ENCODE assay signal across 9 mouse cellular contexts in the genomic region with DNA sequence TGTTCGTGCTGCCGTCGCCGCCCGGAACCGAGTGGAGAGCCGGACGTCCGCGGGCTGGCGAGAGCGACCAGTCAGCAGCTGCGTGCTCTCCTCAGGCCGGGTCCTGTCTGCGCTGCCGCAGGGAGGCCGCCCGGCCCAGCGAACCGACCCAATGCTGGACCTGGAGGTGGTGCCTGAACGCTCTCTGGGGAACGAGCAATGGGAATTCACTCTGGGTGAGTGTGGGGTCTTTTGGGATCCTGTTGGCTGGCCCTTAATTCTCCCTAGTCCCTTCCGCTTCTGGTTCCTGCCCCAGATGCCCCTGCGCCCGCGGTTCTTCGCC. TPM values are rescaled to one million over a fixed set of nuclear protein-coding genes. Genes with fewer than 3 reads are reported as not detected.
DNase-seq lines count a peak whose midpoint lies in the region; ATAC-seq and TF ChIP-seq lines count a peak whose summit lies in the region.
"Had no signal": no experiment of that assay in that cellular context is flagged by ENCODE, and none has a peak within 500 bp of the region (broad histone marks: within the 10 kb centered on the region; RNA-seq: fewer than 3 reads in every experiment).

No protein-coding gene starts in this region.

- intact Hi-C loops in heart, postnatal 36 days (cut with DNase I), result loop anchor here (2.0 kb wide), 1 partner anchor 54 kb away; a partner anchor contains a TSS

- peak overlapping the region; percentile 91 for H3K4me3 ChIP-seq in heart, embryonic 10.5 days
- peak overlapping the region; percentile 83 to 99 (median 97) for H3K4me3 ChIP-seq in CH12.LX (replicated peaks in 1 of 3; ENCODE audit: low read depth in 2 of 3, low read length in 2 of 3, poor library complexity in 1 of 3)
- H3K4me3 ChIP-seq in forebrain, embryonic 16.5 days (replicated peaks; ENCODE audit: low read length), result peak overlapping the region; percentile 66
- H3K4me3 ChIP-seq in liver, embryonic 16.5 days (ENCODE audit: low read depth, low read length), result peak overlapping the region; percentile 95

- TF ChIP-seq RAD21 in CH12.LX (IDR thresholded peaks at IDR 0.05; ENCODE audit: low read depth, low read length), result no peak

- in situ Hi-C loops in CH12.LX (cut with MboI; ENCODE audit: low pct_ligation_motif_present, low pct_unique_long_range_greater_than_20kb, low sequenced_read_pairs), result loop anchor here (5.0 kb wide), 1 partner anchor 78 kb away; no protein-coding TSS in a partner anchor

- H3K27me3 ChIP-seq in heart, embryonic 10.5 days (ENCODE audit: insufficient read depth, poor library complexity, severe bottlenecking), result no peaks in the 10 kb centered on the region
- no peaks in the 10 kb centered on the region for H3K27me3 ChIP-seq in CH12.LX (replicated peaks)
- H3K27me3 ChIP-seq in forebrain, embryonic 16.5 days (replicated peaks; ENCODE audit: control insufficient read depth, insufficient read depth, low read length), result no peaks in the 10 kb centered on the region
- no peaks in the 10 kb centered on the region for H3K27me3 ChIP-seq in liver, embryonic 16.5 days (ENCODE audit: control insufficient read depth, insufficient read depth, low read depth, low read length)

- DNase-seq in heart, embryonic 10.5 days (ENCODE audit: low spot score), result no peak
- no peak for DNase-seq in heart, postnatal 36 days
- no peak for DNase-seq in CH12.LX (ENCODE audit: extremely low read depth)
- DNase-seq in frontal cortex, adult 2 months (ENCODE audit: extremely low spot score in 1 of 2, low spot score in 1 of 2), result no peak
- no peak for DNase-seq in cerebellum, adult 9-11 months
- no peak for DNase-seq in frontal cortex, postnatal 36 days (ENCODE audit: low spot score in 2 of 2)

- H3K4me2 ChIP-seq in CH12.LX (ENCODE audit: insufficient read depth, low read depth, poor library complexity, severe bottlenecking), result peak overlapping the region; percentile 78
- H3K4me2 ChIP-seq in forebrain, embryonic 16.5 days (ENCODE audit: low read length), result peak overlapping the region; percentile 90
- peak overlapping the region; percentile 81 for H3K4me2 ChIP-seq in liver, embryonic 16.5 days (ENCODE audit: low read depth, low read length)

- peaks cover 16% of the 10 kb centered on the region for H3K4me1 ChIP-seq in heart, embryonic 10.5 days
- peaks cover 3 to 20% of the 10 kb centered on the region in 2 experiments; a peak in 3 of 4 replicates for H3K4me1 ChIP-seq in CH12.LX (ENCODE audit: control insufficient read depth in 1 of 2, insufficient read depth in 2 of 2)
- peaks cover 17% of the 10 kb centered on the region for H3K4me1 ChIP-seq in forebrain, embryonic 16.5 days (replicated peaks; ENCODE audit: control insufficient read depth, insufficient read depth, low read length)
- H3K4me1 ChIP-seq in liver, embryonic 16.5 days (ENCODE audit: control insufficient read depth, low read depth, low read length), result peaks cover 14% of the 10 kb centered on the region

- TF ChIP-seq CTCF in CH12.LX (conservative IDR thresholded peaks at IDR 0.05 in 1 of 2, IDR thresholded peaks at IDR 0.05 in 1 of 2; ENCODE audit: low read depth in 2 of 2, low read length in 2 of 2), result no peak

- 0% methylated on average over 27 of the region's 27 CpGs for WGBS in heart, embryonic 10.5 days
- under 1% methylated on average over 27 of the region's 27 CpGs for WGBS in forebrain, embryonic 16.5 days
- under 1% methylated on average over 27 of the region's 27 CpGs for WGBS in liver, embryonic 16.5 days (ENCODE audit: insufficient replicate concordance)

- no peak for TF ChIP-seq EP300 in CH12.LX (IDR thresholded peaks at IDR 0.05; ENCODE audit: low read length)

- dilution Hi-C loops in CH12.LX (cut with MboI; ENCODE audit: extremely low pct_ligation_motif_present, extremely low pct_unique_long_range_greater_than_20kb, low sequenced_read_pairs), result no loop called here

- H3K9me3 ChIP-seq in heart, embryonic 10.5 days, result no peaks in the 10 kb centered on the region
- H3K9me3 ChIP-seq in CH12.LX (replicated peaks; ENCODE audit: low read length), result no peaks in the 10 kb centered on the region
- H3K9me3 ChIP-seq in forebrain, embryonic 16.5 days (ENCODE audit: control insufficient read depth, low read length), result no peaks in the 10 kb centered on the region
- H3K9me3 ChIP-seq in liver, embryonic 16.5 days (replicated peaks; ENCODE audit: control insufficient read depth, low read length), result no peaks in the 10 kb centered on the region

- peak overlapping the region; percentile 88 for H3K9ac ChIP-seq in CH12.LX (ENCODE audit: insufficient read depth, low read depth)
- H3K9ac ChIP-seq in forebrain, embryonic 16.5 days (replicated peaks; ENCODE audit: low read depth, low read length), result peak overlapping the region; percentile 77
- peak overlapping the region; percentile 96 for H3K9ac ChIP-seq in liver, embryonic 16.5 days (ENCODE audit: low read depth, low read length)

- H3K79me2 ChIP-seq in CH12.LX (replicated peaks; ENCODE audit: control insufficient read depth, extremely low read depth, insufficient read depth, poor library complexity, severe bottlenecking), result peaks cover 21% of the 10 kb centered on the region

- peak overlapping the region; percentile 91 for H3K27ac ChIP-seq in heart, embryonic 10.5 days
- H3K27ac ChIP-seq in CH12.LX (ENCODE audit: insufficient read depth, low read depth), result peak overlapping the region; percentile 61
- H3K27ac ChIP-seq in forebrain, embryonic 16.5 days (ENCODE audit: low read length), result peak overlapping the region; percentile 37
- peak overlapping the region; percentile 94 for H3K27ac ChIP-seq in liver, embryonic 16.5 days (ENCODE audit: low read length)

- H3K36me3 ChIP-seq in heart, embryonic 10.5 days, result no peaks in the 10 kb centered on the region
- peaks cover 0 to 9% of the 10 kb centered on the region in 2 experiments for H3K36me3 ChIP-seq in CH12.LX (replicated peaks in 1 of 2; ENCODE audit: control insufficient read depth in 1 of 2, insufficient read depth in 1 of 2, low read length in 1 of 2)
- no peaks in the 10 kb centered on the region for H3K36me3 ChIP-seq in forebrain, embryonic 16.5 days (ENCODE audit: control insufficient read depth, insufficient read depth)
- no peaks in the 10 kb centered on the region for H3K36me3 ChIP-seq in liver, embryonic 16.5 days (ENCODE audit: control insufficient read depth, insufficient read depth)

- no peak; the same call in 1 of the 2 replicates for ATAC-seq in forebrain, embryonic 16.5 days
- ATAC-seq in liver, embryonic 16.5 days (ENCODE audit: low read depth), result no peak

- no peak; the same call in 1 of the 2 replicates for TF ChIP-seq POLR2A in CH12.LX (IDR thresholded peaks at IDR 0.05; ENCODE audit: low read depth, low read length)

TF ChIP-seq in CH12.LX, 34 proteins besides CTCF, POLR2A, EP300 and RAD21 (continues in another document):
- no peak for TF ChIP-seq ZMIZ1 (IDR thresholded peaks at IDR 0.05; ENCODE audit: low read depth, low read length)
- TF ChIP-seq SIN3A (IDR thresholded peaks at IDR 0.05; ENCODE audit: low read length), result peak; percentile 94
- TF ChIP-seq BHLHE40 (IDR thresholded peaks at IDR 0.05; ENCODE audit: low read depth, low read length), result 0 out of 2 replicates have a peak, but pooled peaks have one; percentile 24

RNA-seq across cellular contexts. Expression of a gene that starts 0.3 kb away (rescaled TPM):
- polyA plus RNA-seq in heart, embryonic 10.5 days (2016; fragmentation: Nextera tagmentation; extraction: Ambion mirVana), result 19.3 and 20.7 TPM in 2 replicates
- 10 to 100 TPM; 19.1 to 20.8 TPM for total RNA-seq in heart, postnatal 36 days (2021)
- total RNA-seq in CH12.LX (2012; rRNA removed), result 10.7 and 11.9 TPM in 2 replicates
- 19.2 and 21.5 TPM in 2 replicates for total RNA-seq in CH12.LX (2014; rRNA removed)
- 13.5 and 14.0 TPM in 2 replicates for polyA plus RNA-seq in CH12.LX (2012; ENCODE audit: insufficient read length, low read depth)
- 34.3 and 35.7 TPM in 2 replicates for polyA plus RNA-seq in forebrain, embryonic 16.5 days (2015; fragmentation: Nextera tagmentation; extraction: Ambion mirVana)
- 18.7 and 19.7 TPM in 2 replicates for polyA plus RNA-seq in liver, embryonic 16.5 days (2015; fragmentation: Nextera tagmentation; extraction: Ambion mirVana)
- polyA plus RNA-seq in frontal cortex, adult 2 months (2012; rRNA removed), result 35.6 and 41.5 TPM in 2 replicates

RNA-seq across cellular contexts. Expression of a gene that starts 29.7 kb away (rescaled TPM):
- polyA plus RNA-seq in heart, embryonic 10.5 days (2016; fragmentation: Nextera tagmentation; extraction: Ambion mirVana), result 7.6 and 8.1 TPM in 2 replicates
- 1 to 10 TPM; 4.4 to 5.7 TPM for total RNA-seq in heart, postnatal 36 days (2021)
- 4.0 and 4.1 TPM in 2 replicates for total RNA-seq in CH12.LX (2012; rRNA removed)
- 0.66 and 0.78 TPM in 2 replicates for total RNA-seq in CH12.LX (2014; rRNA removed)
- 0.57 and 0.91 TPM in 2 replicates for polyA plus RNA-seq in CH12.LX (2012; ENCODE audit: insufficient read length, low read depth)
- 3.8 and 4.3 TPM in 2 replicates for polyA plus RNA-seq in forebrain, embryonic 16.5 days (2015; fragmentation: Nextera tagmentation; extraction: Ambion mirVana)
- 2.1 and 2.5 TPM in 2 replicates for polyA plus RNA-seq in liver, embryonic 16.5 days (2015; fragmentation: Nextera tagmentation; extraction: Ambion mirVana)
- 3.9 and 4.5 TPM in 2 replicates for polyA plus RNA-seq in frontal cortex, adult 2 months (2012; rRNA removed)

RNA-seq across cellular contexts. Expression of a gene that starts 39.2 kb away (rescaled TPM):
- 19.0 and 19.4 TPM in 2 replicates for polyA plus RNA-seq in heart, embryonic 10.5 days (2016; fragmentation: Nextera tagmentation; extraction: Ambion mirVana)
- 1 to 10 TPM; 4.9 to 5.8 TPM for total RNA-seq in heart, postnatal 36 days (2021)
- total RNA-seq in CH12.LX (2012; rRNA removed) (30.8 and 31.0 TPM in 2 replicates), CH12.LX (2014; rRNA removed) (20.4 and 20.7 TPM in 2 replicates)
- 18.6 and 24.3 TPM in 2 replicates for polyA plus RNA-seq in CH12.LX (2012; ENCODE audit: insufficient read length, low read depth)
- polyA plus RNA-seq in forebrain, embryonic 16.5 days (2015; fragmentation: Nextera tagmentation; extraction: Ambion mirVana), result 23.4 and 27.3 TPM in 2 replicates
- polyA plus RNA-seq in liver, embryonic 16.5 days (2015; fragmentation: Nextera tagmentation; extraction: Ambion mirVana), result 12.5 and 14.0 TPM in 2 replicates
- 8.4 and 8.7 TPM in 2 replicates for polyA plus RNA-seq in frontal cortex, adult 2 months (2012; rRNA removed)

RNA-seq across cellular contexts. Expression of a gene that starts 39.2 kb away (rescaled TPM):
- polyA plus RNA-seq in heart, embryonic 10.5 days (2016; fragmentation: Nextera tagmentation; extraction: Ambion mirVana), result 2.0 and 2.4 TPM in 2 replicates
- 1 to 10 TPM; 2.3 to 3.4 TPM for total RNA-seq in heart, postnatal 36 days (2021)
- total RNA-seq in CH12.LX (2012; rRNA removed), result 8.6 and 10.5 TPM in 2 replicates
- 4.6 and 5.2 TPM in 2 replicates for total RNA-seq in CH12.LX (2014; rRNA removed)
- 5.4 and 5.9 TPM in 2 replicates for polyA plus RNA-seq in CH12.LX (2012; ENCODE audit: insufficient read length, low read depth)
- polyA plus RNA-seq in forebrain, embryonic 16.5 days (2015; fragmentation: Nextera tagmentation; extraction: Ambion mirVana), result 0.83 and 0.96 TPM in 2 replicates
- 1.4 TPM in 2 replicates for polyA plus RNA-seq in liver, embryonic 16.5 days (2015; fragmentation: Nextera tagmentation; extraction: Ambion mirVana)
- 2.0 and 2.1 TPM in 2 replicates for polyA plus RNA-seq in frontal cortex, adult 2 months (2012; rRNA removed)

RNA-seq across cellular contexts. Expression of a gene that starts 44.4 kb away (rescaled TPM):
- 0.16 TPM in 1 of 2 replicates, not detected in the other for polyA plus RNA-seq in heart, embryonic 10.5 days (2016; fragmentation: Nextera tagmentation; extraction: Ambion mirVana)
- total RNA-seq in heart, postnatal 36 days (2021), result 1 to 10 TPM; 1.6 to 2.6 TPM
- 0.08 TPM in 1 of 2 replicates, not detected in the other for total RNA-seq in CH12.LX (2012; rRNA removed)
- not detected in 2 replicates for total RNA-seq in CH12.LX (2014; rRNA removed)
- polyA plus RNA-seq in CH12.LX (2012; ENCODE audit: insufficient read length, low read depth), result not detected in 2 replicates
- 0.25 TPM in 1 of 2 replicates, not detected in the other for polyA plus RNA-seq in forebrain, embryonic 16.5 days (2015; fragmentation: Nextera tagmentation; extraction: Ambion mirVana)
- 0.08 and 0.09 TPM in 2 replicates for polyA plus RNA-seq in liver, embryonic 16.5 days (2015; fragmentation: Nextera tagmentation; extraction: Ambion mirVana)
- 20.2 and 20.7 TPM in 2 replicates for polyA plus RNA-seq in frontal cortex, adult 2 months (2012; rRNA removed)
- total RNA-seq: neutrophil, adult 5-6 weeks had no signal

Comparison
In these comparisons a context has a peak if more than half of its experiments do, and no peak if none do; other contexts are left out.
1. H3K27ac ChIP-seq: peak in every context shown above with its lines; median percentile 94 in liver, embryonic 16.5 days; 91 in heart, embryonic 10.5 days; 61 in CH12.LX; 37 in forebrain, embryonic 16.5 days.